Mouse (Mus musculus) embryonic facial prominence, embryonic 10.5 days (tissue): ENCODE data around the gene Prss48. TPM values are rescaled to one million over a fixed set of nuclear protein-coding genes. Genes with fewer than 3 reads are reported as not detected.

ENCODE experiments used
- DNase-seq: peaks from one replicate; pipeline ENCODE4 v3.0.0-alpha.2; 2017; ENCODE audit warnings: low spot score
- H3K27ac ChIP-seq: fragments of 300-500 bp; sonication (generic); replicated peaks from 2 replicates; pipeline ENCODE4 v1.5.1; 2016; ENCODE audit warnings: mild to moderate bottlenecking
- H3K27me3 ChIP-seq: fragments of 300-500 bp; sonication (generic); replicated peaks from 2 replicates; pipeline ENCODE4 v1.6.1; 2016; ENCODE audit warnings: low read depth, mild to moderate bottlenecking; ENCODE audit not compliant: poor library complexity, severe bottlenecking
- H3K36me3 ChIP-seq: fragments of 300-500 bp; sonication (generic); replicated peaks from 2 replicates; pipeline ENCODE4 v1.6.1; 2016; ENCODE audit warnings: mild to moderate bottlenecking, moderate library complexity
- H3K4me1 ChIP-seq: fragments of 300-500 bp; sonication (generic); 2 replicates; pipeline ENCODE4 v1.6.1; 2016
- H3K4me3 ChIP-seq: fragments of 300-500 bp; sonication (generic); 2 replicates; pipeline ENCODE4 v1.5.1; 2016; ENCODE audit warnings: mild to moderate bottlenecking, moderate library complexity
- H3K9me3 ChIP-seq: fragments of 300-500 bp; sonication (generic); 2 replicates; pipeline ENCODE4 v1.6.1; 2016; ENCODE audit warnings: mild to moderate bottlenecking
- WGBS: fragments of 180-500 bp; shearing (Covaris S2); methylation state at CpG from one replicate; pipeline ENCODE4 v1.1.7; 2016; 5-methylcytosine and 5-hydroxymethylcytosine counted together
- polyA plus RNA-seq: library from polyadenylated mRNA; unstranded; fragments of >200 nt; fragmentation: Nextera tagmentation; extraction: Ambion mirVana; gene quantifications from 2 replicates; pipeline ENCODE4 v1.2.1, GENCODE M21; 2016

Gene Prss48
- polyA plus RNA-seq, 1 experiment from 2014 or later: 0.16 TPM

GRCm38 (mm10) chr3:85965479-85965878 is 36.8 kb downstream of the Prss48 start:
- Histone ChIP-seq H3K4me1 (peaks cover 15% of the 10 kb centered on the region; the same call in 1 of the 2 replicates), H3K27ac (no peak overlapping the region), H3K9me3 (peaks cover 3% of the 10 kb centered on the region; the same call in 1 of the 2 replicates), H3K27me3 (no peaks in the 10 kb centered on the region), H3K4me3 (no peak overlapping the region), H3K36me3 (no peaks in the 10 kb centered on the region)
- 89% methylated on average over 4 of the region's 4 CpGs for WGBS
- no peak for DNase-seq

DNA sequence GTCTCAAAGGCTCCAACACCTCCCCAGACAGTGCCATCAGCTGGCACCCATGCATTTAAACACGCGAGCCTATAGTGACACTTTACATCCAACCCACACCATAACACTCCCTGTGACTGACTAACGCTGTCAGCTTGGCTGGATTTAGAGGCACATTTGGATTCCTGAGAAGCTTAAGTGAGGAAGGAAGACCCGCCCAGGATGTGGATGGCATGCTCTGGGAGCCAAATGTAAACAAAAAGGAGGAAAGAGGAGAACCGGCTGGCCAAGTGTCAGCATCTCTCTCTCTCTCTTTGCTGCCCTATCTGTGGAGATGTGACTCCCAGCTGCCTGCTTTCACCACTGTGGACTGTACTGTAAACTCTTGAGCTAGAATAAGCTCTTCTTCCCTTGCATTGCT is 41.2 kb downstream of the Prss48 start:
- DNase-seq: no peak
- Histone ChIP-seq H3K9me3 (peaks cover 3% of the 10 kb centered on the region; the same call in 1 of the 2 replicates), H3K4me3 (no peak overlapping the region), H3K36me3 (no peaks in the 10 kb centered on the region), H3K27ac (no peak overlapping the region), H3K4me1 (peaks cover 4% of the 10 kb centered on the region; the same call in 1 of the 2 replicates), H3K27me3 (no peaks in the 10 kb centered on the region)
- WGBS: 33% methylated on average over 5 of the region's 5 CpGs

GRCm38 (mm10) chr3:85959669-85960068 is 42.6 kb downstream of the Prss48 start:
- peaks cover 3% of the 10 kb centered on the region; the same call in 1 of the 2 replicates for H3K9me3 ChIP-seq
- no peaks in the 10 kb centered on the region for H3K27me3 ChIP-seq
- H3K4me3 ChIP-seq: no peak overlapping the region
- no peak for DNase-seq
- peaks cover 4% of the 10 kb centered on the region; the same call in 1 of the 2 replicates for H3K4me1 ChIP-seq
- no peaks in the 10 kb centered on the region for H3K36me3 ChIP-seq
- WGBS: 94% methylated on average over 1 of the region's 1 CpGs
- no peak overlapping the region; the same call in 1 of the 2 replicates for H3K27ac ChIP-seq

DNA sequence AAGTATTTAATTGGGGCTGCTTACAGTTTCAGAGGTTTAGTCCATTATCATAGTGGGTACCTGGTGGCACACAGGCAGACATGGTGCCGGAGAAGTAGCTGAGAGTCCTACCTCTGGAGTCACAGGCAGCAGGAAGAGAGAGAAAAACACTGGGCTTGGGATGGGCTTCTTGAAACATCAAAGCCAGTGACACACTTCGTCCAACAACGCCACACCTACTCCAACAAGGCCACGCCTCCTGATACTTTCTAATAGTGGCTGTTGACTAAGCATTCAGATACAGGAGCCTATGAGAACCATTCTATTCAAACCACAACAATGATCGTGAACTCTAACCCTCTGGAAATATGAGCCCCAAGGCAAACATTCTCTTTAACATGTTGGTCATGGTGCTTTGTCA is 46.6 kb downstream of the Prss48 start:
- Histone ChIP-seq H3K4me3 (no peak overlapping the region), H3K27ac (no peak overlapping the region), H3K27me3 (no peaks in the 10 kb centered on the region), H3K4me1 (no peaks in the 10 kb centered on the region; the same call in 1 of the 2 replicates), H3K9me3 (no peaks in the 10 kb centered on the region), H3K36me3 (no peaks in the 10 kb centered on the region)
- WGBS: 84% methylated on average over 5 of the region's 5 CpGs
- DNase-seq: no peak

DNA sequence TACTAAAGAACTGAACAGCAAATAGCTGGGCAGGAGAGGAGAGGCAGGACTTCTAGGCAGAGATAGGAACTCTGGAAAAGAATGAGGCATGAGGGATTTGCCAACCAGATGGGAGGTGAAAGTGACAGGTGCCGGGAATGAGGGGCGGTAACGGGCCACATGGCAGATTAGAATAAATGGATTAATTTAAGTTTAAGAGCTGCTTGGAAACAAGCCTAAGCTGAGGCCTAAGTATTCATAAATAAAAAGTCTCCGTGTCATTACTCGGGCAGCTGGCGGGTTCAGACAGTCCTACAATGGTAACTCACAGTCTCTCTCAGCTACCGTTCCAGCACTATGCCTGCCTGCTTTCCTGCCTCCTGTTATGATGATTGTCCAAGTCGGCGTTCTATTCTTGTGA is 47.0 kb downstream of the Prss48 start:
- no peak overlapping the region for H3K4me3 ChIP-seq
- H3K36me3 ChIP-seq: no peaks in the 10 kb centered on the region
- H3K27me3 ChIP-seq: no peaks in the 10 kb centered on the region
- no peaks in the 10 kb centered on the region for H3K9me3 ChIP-seq
- no peaks in the 10 kb centered on the region; the same call in 1 of the 2 replicates for H3K4me1 ChIP-seq
- H3K27ac ChIP-seq: no peak overlapping the region
- WGBS: 96% methylated on average over 9 of the region's 9 CpGs
- no peak for DNase-seq

DNA sequence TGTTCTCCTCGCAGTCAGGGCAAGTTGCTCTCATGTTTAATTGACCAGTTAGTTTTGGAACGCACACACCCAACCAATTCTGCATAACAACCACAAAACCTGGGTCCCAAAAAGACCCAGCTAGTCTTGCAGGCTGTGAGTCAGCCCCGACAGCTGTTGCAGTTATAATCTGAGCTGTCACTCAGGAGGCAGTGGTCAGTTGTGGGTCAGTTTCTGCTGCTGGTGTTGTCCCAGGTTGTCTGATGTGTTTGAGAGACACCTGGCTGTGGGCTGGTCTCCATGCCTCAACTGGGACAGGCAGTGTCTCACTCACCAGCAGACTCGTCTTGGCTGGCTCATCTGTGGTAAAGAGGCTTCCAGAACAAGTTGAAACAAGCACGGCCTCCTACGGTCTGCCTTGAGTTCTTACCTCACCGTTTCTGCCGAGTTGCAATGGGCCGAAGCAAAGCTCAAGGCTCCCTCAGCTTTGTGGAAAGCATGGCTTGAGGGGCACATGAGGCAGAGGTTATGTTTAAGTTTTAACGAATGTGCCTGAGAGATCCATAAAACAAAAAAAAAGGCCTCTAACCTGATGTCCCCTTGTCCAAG is 49.5 kb downstream of the Prss48 start:
- no peaks in the 10 kb centered on the region for H3K36me3 ChIP-seq
- H3K4me1 ChIP-seq: no peaks in the 10 kb centered on the region
- no peak overlapping the region for H3K4me3 ChIP-seq
- H3K9me3 ChIP-seq: no peaks in the 10 kb centered on the region
- H3K27me3 ChIP-seq: no peaks in the 10 kb centered on the region
- WGBS: 86% methylated on average over 10 of the region's 10 CpGs
- no peak for DNase-seq
- H3K27ac ChIP-seq: no peak overlapping the region

GRCm38 (mm10) chr3:85950914-85951313 is 51.4 kb downstream of the Prss48 start:
- H3K36me3 ChIP-seq: no peaks in the 10 kb centered on the region
- WGBS: 91% methylated on average over 4 of the region's 4 CpGs
- no peaks in the 10 kb centered on the region for H3K9me3 ChIP-seq
- no peak overlapping the region for H3K4me3 ChIP-seq
- H3K27ac ChIP-seq: no peak overlapping the region
- no peak for DNase-seq
- no peaks in the 10 kb centered on the region for H3K27me3 ChIP-seq
- H3K4me1 ChIP-seq: no peaks in the 10 kb centered on the region

Other genes with a start within 250 kb of the Prss48 start
- 1.3 and 1.7 TPM in 2 replicates for gene Fam160a1, start 185.2 kb downstream of the Prss48 start, polyA plus RNA-seq
- gene Glt28d2, start 115.0 kb downstream of the Prss48 start, polyA plus RNA-seq: 0.59 and 0.64 TPM in 2 replicates
- 1.9 and 2.8 TPM in 2 replicates for gene Gm37240, start 115.0 kb downstream of the Prss48 start, polyA plus RNA-seq
- 14.9 and 15.5 TPM in 2 replicates for gene Sh3d19, start 31.4 kb downstream of the Prss48 start, polyA plus RNA-seq
- 1,198 and 1,219 TPM in 2 replicates for gene Rps3a1, start 140.2 kb upstream of the Prss48 start, polyA plus RNA-seq
- gene Lrba, start 222.2 kb upstream of the Prss48 start, polyA plus RNA-seq: 9.1 and 10.5 TPM in 2 replicates